Comparison of ENCODE assay signal across 17 mouse cellular contexts in genomic region chr1:166942201-166942600, GRCm38 (mm10).
"Had no signal": no experiment of that assay in that cellular context is flagged by ENCODE, and none has a peak within 500 bp of the region (broad histone marks: within the 10 kb centered on the region; RNA-seq: fewer than 3 reads in every experiment).

No protein-coding gene starts in this region.

- H3K27me3 ChIP-seq: liver, embryonic 13.5 days; midbrain, embryonic 12.5 days; midbrain, embryonic 15.5 days; neural tube, embryonic 12.5 days; neural tube, embryonic 15.5 days; stomach, embryonic 15.5 days had no signal

- H3K4me2 ChIP-seq: liver, embryonic 13.5 days; midbrain, embryonic 12.5 days; midbrain, embryonic 15.5 days; neural tube, embryonic 12.5 days; neural tube, embryonic 15.5 days; stomach, embryonic 15.5 days had no signal

- H3K9me3 ChIP-seq: liver, embryonic 13.5 days; midbrain, embryonic 12.5 days; midbrain, embryonic 15.5 days; neural tube, embryonic 12.5 days; neural tube, embryonic 15.5 days; stomach, embryonic 15.5 days had no signal

- H3K36me3 ChIP-seq: liver, embryonic 13.5 days; midbrain, embryonic 12.5 days; midbrain, embryonic 15.5 days; neural tube, embryonic 12.5 days; neural tube, embryonic 15.5 days; stomach, embryonic 15.5 days had no signal

- DNase-seq: kidney, postnatal 25 days; layer of hippocampus, postnatal 36 days; liver, embryonic 13.5 days; lung, adult 2 months; lung, postnatal 14 days; lung, postnatal 4 days; right cerebral cortex, adult 18-20 months; right cerebral cortex, postnatal 14 days; right cerebral cortex, postnatal 4 days; thymus, postnatal 36 days had no signal

- ATAC-seq: midbrain, embryonic 15.5 days had no signal

- H3K4me1 ChIP-seq: liver, embryonic 13.5 days; midbrain, embryonic 12.5 days; midbrain, embryonic 15.5 days; neural tube, embryonic 12.5 days; neural tube, embryonic 15.5 days; stomach, embryonic 15.5 days had no signal

- H3K27ac ChIP-seq: kidney, postnatal 0 days; left cerebral cortex, adult 2 months; liver, embryonic 13.5 days; midbrain, embryonic 12.5 days; midbrain, embryonic 15.5 days; neural tube, embryonic 12.5 days; neural tube, embryonic 15.5 days; stomach, embryonic 15.5 days had no signal

- H3K9ac ChIP-seq: liver, embryonic 13.5 days; midbrain, embryonic 12.5 days; midbrain, embryonic 15.5 days; neural tube, embryonic 12.5 days; neural tube, embryonic 15.5 days; stomach, embryonic 15.5 days had no signal

- H3K4me3 ChIP-seq: left cerebral cortex, adult 2 months; liver, embryonic 13.5 days; midbrain, embryonic 12.5 days; midbrain, embryonic 15.5 days; neural tube, embryonic 12.5 days; neural tube, embryonic 15.5 days; stomach, embryonic 15.5 days had no signal
